Mouse (Mus musculus) spleen, postnatal 14 days (tissue): ENCODE results near the gene Olfr638.
"Not testable (repeated sequence)": the region's sequence is repeated elsewhere in the genome, so short reads cannot be mapped to it uniquely, and the experiment has no call there.

Experiments
- DNase-seq, 2 experiments: peaks; one replicate each; pipeline ENCODE4 v3.0.0; 2021 to 2022; ENCODE audit warnings: low spot score in 2 of 2

The Olfr638 gene

DNA sequence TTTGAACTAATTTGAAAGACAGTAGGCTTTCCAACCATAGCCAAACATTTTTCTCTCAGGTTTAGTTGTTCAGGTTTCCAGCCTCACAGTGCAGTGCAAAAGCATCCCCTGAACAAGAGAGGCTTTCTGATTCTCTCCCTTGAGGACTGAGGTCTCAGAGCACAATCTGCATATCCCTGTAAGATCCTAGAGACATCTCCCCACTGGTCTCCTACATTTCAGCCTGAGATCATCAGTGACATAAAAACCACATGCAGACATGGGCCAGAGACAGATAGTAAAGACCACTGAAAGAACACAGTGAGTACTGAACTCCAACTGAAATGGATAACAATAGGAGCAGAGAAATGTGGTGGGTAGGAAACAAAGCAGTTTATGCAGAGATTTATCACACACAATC is at the start of gene Olfr638:
Olfr638 (plus strand) TSS at position 301 of the 400 bp plus-strand sequence.
- DNase-seq, result no peak

DNA sequence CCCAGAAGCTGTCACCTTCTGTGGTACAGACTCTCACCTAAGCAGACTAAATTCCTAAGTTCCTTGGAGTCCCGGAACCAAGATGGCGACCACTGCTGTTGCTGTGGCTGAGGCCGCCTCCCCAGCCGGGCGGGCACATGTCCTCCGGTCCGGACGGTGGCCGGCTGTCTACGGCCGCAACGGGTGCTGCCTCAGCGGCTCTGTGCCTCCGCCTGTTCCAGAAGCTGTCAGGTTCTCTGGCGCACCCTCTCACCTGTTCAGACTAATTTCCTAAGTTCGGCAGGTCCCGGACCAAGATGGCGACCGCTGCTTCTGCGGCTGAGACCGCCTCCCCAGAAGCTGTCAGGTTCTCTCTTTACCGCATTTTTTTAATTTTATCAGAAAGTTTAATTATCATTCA is 31.7 kb upstream of the Olfr638 start:
- not testable (repeated sequence) for DNase-seq

GRCm38 (mm10) chr7:103970852-103971251 is 27.7 kb upstream of the Olfr638 start, which contains the start of gene Olfr635:
TSS of gene Olfr635 (plus strand) at chr7:103971152.
- no peak for DNase-seq

GRCm38 (mm10) chr7:103971782-103972181 is 26.8 kb upstream of the Olfr638 start:
- no peak for DNase-seq

DNA sequence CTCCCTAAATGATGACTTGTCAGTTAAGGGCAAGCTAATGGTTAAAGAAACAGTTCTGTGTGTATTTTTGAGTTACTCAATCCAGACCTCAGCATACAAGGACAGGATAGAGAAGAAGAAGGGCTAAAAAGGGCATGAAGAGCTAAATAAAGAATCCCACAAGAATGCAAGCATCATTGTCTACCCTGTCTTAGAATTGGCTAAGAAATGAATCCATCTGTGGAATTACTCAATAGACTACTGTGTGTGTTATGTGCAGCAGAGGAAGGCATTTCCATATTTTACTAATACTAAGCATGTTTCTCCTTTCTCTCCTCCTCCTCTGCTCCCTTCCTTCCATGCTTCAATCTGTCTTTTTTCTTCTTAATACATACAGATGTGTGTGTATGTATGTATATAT is 578 bp downstream of the Olfr638 start:
- no peak for DNase-seq

- no peak for DNase-seq
These were observed 18.7 kb downstream of the Olfr638 start, which contains the start of gene Olfr639 for GRCm38 (mm10) chr7:104017203-104017602. TSS of gene Olfr639 (minus strand) at chr7:104017303.

DNA sequence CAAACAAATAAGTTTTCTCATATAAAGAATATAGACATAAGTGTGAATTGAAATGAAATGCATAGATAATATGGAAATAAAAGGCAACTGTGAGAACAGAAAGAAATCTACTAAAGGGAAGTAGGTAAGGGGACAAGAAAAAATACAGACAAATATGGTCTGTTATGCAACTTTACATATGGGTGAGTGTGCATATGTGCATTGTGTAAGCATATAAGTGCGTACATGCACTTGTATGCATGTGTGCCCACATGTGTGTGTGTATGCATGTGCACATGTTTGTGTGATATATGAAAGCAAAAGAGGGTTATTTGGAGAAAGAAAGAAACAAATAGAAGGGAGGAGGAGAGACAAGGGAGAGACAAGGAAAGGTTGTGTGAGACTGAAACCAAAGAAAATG is 20.4 kb downstream of the Olfr638 start:
- DNase-seq, result no peak

- DNase-seq, result no peak
These were observed 23.1 kb downstream of the Olfr638 start for GRCm38 (mm10) chr7:104021651-104022050.

DNA sequence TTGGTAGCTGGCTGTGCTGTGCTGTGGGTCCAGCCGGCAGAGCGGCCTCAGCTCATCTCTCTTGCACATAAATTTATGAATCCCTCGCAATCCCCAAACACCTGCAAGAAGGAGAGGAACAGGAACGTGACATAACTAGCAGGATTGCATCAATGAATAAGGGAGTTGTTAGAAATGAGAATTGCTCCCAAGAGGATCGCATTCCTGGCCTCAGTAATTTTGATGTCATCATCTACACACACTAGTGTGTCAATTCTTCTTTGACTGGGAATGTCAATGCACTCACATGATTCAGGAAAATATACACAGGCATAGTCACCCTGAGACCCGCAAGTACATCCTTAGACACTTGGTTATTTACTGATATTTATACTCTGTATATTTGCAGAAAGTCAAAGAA is 26.9 kb downstream of the Olfr638 start, which contains the start of gene Olfr640:
Olfr640 (minus strand) TSS at position 101 of the 400 bp plus-strand sequence.
- no peak for DNase-seq

DNA sequence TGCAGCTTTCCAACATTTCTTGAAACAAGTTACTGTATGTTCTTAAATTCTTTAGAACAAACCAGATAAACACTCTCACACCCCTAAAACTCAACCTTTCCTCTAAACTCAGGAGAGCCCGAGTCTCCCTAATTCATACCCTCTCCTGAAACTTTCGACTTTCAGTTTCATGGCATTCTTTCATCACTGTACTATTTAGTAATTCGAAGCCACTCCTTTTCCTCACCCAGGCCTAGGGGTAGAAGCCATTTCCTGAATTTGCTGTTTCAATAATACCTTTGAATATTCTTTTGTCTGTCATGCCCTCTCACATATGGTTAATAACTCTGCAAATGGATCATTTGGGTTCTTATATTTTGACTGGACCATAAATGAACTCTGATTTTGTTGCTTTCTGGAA is 28.4 kb downstream of the Olfr638 start:
- no peak for DNase-seq

DNA sequence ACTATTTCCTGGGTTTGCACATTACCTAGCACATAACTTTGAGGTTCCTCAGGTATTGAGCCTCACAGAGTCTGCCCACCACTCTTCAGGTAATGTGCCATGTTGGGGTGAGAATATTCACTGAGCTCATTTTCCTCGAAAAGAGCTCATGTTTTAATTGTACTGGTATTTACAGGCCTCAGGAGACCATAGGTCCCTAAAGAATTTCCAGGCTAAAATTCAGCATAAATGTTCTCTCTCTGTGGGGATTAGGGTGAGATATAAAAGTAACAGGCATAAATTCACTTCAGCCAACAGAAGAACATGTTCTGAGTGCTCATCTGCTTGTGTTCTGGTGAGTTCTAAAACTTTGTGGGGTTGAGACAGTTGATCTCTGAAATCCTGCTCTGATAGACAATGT is 36.6 kb downstream of the Olfr638 start, which contains the start of gene Olfr641:
Olfr641 (plus strand) TSS at position 301 of the 400 bp plus-strand sequence.
- DNase-seq, result no peak

GRCm38 (mm10) chr7:104050745-104051144 is 52.2 kb downstream of the Olfr638 start:
- DNase-seq, result no peak

- DNase-seq, result no peak
These were observed 54.0 kb downstream of the Olfr638 start, which contains the start of gene Olfr642 for GRCm38 (mm10) chr7:104052566-104052965. TSS of gene Olfr642 (minus strand) at chr7:104052666.
